Mouse (Mus musculus) T-helper 17 cell (primary cell): ENCODE results near the gene Olfr1406.
"Not testable (repeated sequence)": the region's sequence is repeated elsewhere in the genome, so short reads cannot be mapped to it uniquely, and the experiment has no call there.

Experiments
- in situ Hi-C, 2 experiments: fragments of 300-600 bp; cut with MboI, MseI; formaldehyde crosslinking; loops; 1 replicate in 1 of 2; 2 replicates in 1 of 2; pipeline ENCODE4 v1.15.1; 2025; ENCODE audit warnings: high pct_unique_total_duplicates in 2 of 2

The Olfr1406 gene

DNA sequence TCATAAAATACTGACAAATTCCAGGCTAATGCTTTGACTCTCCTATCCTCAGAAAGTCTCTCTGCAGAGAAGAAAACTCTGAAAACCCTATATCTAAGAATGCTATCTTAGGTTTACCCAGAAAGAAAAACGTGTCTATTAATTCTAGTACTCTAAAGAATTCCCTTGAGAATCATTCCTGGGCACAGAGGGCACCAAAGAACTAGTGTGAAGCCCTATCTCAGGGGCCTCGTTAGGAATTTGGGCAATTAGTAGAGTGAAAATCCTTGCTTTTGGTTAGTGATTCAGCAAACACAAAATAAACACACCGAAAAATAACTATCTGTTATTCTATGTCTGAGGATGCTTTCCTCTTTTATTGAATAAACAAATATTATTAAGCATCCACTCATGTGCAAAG, at the start of gene Olfr1406:
Olfr1406 (minus strand) TSS at position 101 of the 400 bp plus-strand sequence.
- in situ Hi-C loops = no loop called here

- in situ Hi-C loops = not testable (repeated sequence)
These were observed 46.6 kb upstream of the Olfr1406 start for GRCm38 (mm10) chr1:173237004-173237403.

GRCm38 (mm10) chr1:173227081-173227480, 36.6 kb upstream of the Olfr1406 start, which contains the start of gene Fcer1a:
TSS of gene Fcer1a (minus strand) at chr1:173227214.
- in situ Hi-C loops = no loop called here

DNA sequence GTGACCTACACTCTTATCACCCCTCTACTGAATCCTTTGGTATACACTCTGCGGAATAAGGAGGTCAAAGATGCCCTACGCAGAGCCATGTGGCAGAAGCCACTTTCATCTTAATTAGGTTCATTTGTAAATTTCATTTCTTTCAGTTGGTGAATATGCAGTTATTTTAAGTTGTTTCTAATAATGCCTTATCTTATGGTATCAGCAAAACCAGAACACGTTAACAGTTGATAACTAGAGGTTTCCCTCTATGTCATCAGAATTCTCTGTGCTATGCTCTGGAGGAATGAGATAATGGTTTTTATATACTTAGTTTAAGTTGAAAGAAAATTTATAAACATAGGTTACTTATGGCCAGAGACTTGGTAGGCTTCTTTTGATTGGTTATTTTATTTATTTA, 26.0 kb upstream of the Olfr1406 start:
- in situ Hi-C loops = no loop called here

DNA sequence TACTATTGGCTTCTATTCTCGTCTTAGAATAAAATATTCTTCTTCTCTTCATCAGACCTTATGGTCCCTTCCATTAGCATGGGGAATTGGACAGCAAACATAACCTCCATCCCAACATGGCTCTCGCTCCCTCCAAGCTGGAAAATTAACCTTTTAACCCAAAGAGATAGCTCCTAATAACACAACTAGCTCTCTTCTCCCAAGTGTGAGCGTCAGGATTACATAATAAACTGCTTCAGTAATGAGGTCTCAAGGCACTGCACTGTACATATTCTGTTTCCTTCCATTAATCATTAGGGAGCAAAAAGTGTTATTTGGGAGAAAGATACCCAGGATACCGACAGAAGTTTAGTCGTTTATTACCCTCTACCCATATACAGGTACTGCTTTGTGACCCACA, 21.7 kb upstream of the Olfr1406 start, which contains the start of gene Olfr1404:
Olfr1404 (plus strand) TSS at position 301 of the 400 bp plus-strand sequence.
- in situ Hi-C loops = no loop called here

GRCm38 (mm10) chr1:173197508-173197907, 7.1 kb upstream of the Olfr1406 start, which contains the start of gene Olfr218:
TSS of gene Olfr218 (plus strand) at chr1:173197808.
- in situ Hi-C loops = no loop called here

DNA sequence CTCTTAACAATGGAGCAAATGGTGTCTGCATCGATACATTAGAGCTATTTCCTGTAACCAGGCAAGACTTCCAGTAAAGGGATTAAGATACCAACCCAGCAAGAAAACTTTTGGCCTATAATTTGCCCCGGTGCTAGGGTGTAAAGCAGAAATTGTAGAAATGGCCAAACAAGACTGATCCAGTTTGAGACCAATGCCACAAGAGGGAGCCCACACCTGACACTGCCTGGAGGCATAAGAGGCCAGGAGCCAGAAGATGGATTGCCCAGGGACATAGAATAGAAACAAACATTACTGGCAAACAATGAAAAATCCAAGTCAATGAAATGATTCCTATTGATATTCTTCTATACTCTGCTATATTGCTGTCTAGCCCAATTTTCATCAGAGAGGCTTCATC, 5.9 kb upstream of the Olfr1406 start:
- in situ Hi-C loops = no loop called here

- in situ Hi-C loops = no loop called here
These were observed 1.6 kb upstream of the Olfr1406 start for GRCm38 (mm10) chr1:173192059-173192458.

DNA sequence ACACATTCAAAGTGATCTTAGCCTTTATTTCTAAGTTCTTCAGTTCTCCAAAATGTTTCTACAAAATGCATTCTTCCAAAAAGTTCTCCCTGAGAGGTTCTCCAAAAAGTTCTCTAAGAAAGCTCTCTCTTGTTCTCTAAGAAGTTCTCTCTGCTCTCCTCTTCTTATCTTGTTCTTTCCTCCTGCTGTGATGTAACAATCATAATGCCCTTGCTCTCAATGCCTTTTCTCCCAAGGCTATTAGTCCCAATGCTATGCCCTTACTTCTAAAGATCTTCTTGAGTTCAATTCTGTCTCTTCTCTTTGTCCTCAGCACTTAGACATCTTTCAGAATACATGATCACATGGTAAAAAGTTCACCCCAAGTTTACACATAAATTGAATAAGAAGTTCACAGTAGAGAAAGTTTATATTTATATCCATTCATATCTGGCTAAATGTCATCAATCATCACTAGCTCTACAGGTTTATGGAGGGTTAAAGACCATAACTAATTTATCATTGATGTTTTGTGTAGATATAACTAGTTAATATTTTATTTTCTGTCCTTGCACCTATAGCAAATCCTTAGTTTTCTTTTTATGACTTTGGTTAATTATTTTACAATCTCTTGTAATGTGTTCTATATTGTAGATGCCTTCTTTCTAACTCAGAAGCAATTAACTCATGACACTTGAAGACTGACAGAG, 16.1 kb downstream of the Olfr1406 start:
- in situ Hi-C loops = no loop called here

GRCm38 (mm10) chr1:173137274-173137673, 53.2 kb downstream of the Olfr1406 start, which contains the start of gene Olfr1408:
TSS of gene Olfr1408 (minus strand) at chr1:173137374.
- in situ Hi-C loops = no loop called here
